Mouse (Mus musculus) frontal cortex, postnatal 25 days (tissue): ENCODE measurements around the gene Smagp.
"Not testable (repeated sequence)": the region's sequence is repeated elsewhere in the genome, so short reads cannot be mapped to it uniquely, and the experiment has no call there.

Experiments
- DNase-seq, 2 experiments: peaks; one replicate each; pipeline ENCODE4 v3.0.0; 2022; ENCODE audit warnings: low spot score in 2 of 2

Smagp gene

DNA sequence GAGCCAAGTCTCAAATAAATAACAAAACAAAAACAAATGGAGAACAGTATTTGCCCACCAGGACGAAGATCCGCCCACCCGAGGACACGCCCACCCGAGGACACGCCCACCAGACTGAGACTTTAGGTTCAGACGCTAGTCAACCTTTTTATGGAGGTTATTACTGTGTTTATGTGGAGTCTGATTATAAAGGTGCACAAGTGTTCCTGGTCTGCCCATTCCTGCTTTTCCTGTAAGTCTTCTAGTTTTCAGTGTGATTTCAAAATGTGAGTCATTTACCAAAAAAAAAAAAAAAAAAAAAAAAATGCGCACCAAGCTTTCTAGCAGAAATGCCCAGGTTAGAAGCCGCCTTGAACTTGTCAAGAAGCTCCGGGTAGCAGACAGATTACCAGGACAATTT is 9.5 kb downstream of the Smagp start:
- no peak for DNase-seq

DNA sequence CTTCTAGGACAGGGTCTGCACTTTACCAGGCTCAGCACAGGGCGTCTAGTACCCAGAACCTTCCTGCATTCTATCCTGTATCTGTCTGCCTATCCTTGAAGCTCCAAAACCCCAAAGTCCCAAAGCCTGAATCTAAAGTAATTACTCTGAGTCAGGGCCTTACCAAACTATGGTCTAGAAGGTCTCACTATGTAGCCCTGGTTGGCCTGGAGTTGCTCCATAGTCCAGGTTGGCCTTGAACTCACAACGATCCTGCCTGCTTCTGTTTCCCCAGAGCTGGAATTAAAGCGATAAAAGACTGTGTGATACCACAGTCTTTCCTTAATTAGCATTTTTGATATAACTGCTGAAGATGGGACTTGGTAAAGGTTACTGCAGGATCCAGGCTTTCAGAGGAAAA is 12.3 kb downstream of the Smagp start:
- no peak for DNase-seq

DNA sequence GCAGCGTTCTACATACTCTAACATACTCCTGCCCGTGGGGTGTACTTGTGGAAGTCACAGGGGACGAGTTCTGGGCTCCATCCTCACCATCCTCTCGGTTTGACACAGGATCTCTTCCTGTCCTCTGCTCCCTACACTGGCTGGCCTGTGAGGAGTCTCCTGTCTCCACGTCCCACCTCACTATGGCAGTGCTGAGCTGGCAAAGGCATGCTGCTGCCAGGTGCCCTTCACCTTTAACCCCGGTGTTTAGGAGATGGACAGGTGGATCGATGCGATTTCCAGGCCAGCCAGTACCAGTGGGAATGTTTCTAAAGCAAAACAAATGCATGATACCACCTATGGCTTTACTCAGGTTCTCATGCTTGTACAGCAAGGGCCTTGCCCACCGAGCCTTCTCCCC is 13.0 kb downstream of the Smagp start:
- DNase-seq, result no peak

DNA sequence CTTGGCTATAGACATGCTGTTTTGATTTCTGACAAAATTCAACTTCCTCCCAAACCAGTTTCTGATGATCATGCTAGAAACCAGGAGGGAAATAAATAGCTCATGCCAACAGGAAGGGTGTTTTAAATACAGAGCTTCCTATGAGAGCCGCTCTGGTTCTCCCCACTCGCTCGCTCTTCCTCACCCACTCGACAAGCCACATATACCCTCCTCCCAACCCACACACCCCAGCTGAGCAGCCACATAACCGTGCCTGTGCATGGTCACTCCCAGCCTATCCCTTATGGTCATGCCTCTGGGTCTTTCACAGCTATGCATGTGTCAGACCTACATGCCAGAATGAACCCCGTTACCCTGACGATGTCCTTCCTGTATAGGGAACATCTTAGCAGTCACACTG is 14.6 kb downstream of the Smagp start:
- peak in 1 of 2 experiments; percentile 19 for DNase-seq

DNA sequence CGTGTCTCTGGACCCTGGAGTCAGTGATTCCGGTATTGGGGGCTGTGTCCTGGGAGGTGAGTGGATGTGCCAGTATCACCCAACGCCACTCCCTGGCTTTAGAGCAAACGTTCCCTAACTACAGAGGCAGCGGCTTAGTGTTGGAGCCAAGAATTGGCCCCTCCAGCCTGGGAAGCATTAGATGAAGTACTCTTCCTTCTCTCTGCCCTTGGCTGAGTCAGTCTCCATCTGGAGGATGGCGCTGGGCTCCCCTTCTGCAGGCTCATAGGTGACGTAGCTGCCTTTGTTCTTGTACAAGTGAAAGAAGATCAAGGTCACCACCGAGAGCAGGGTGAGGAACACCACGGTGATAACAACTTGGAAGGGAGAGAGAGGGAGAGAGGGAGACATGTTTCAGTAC is 15.1 kb downstream of the Smagp start:
- DNase-seq, result not testable (repeated sequence)

DNA sequence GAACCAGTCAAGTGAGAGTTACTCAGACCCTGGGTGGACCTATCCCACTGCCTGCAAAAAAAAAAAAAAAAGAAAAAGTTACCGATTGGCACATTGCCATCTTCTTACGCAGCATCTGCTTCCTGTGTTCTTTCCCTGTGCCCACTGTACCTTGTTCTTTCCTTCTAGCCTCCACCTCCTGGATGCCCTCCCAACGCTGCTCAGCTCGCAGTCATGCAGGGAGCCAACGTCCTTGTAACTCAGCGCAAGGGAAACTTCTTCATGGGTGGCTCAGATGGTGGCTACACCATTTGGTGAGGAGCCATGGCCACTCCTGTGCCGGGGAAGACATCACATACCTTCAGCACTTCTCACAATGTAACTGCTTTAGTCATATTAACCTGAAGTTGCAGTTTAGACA is 17.5 kb downstream of the Smagp start:
- no peak for DNase-seq

DNA sequence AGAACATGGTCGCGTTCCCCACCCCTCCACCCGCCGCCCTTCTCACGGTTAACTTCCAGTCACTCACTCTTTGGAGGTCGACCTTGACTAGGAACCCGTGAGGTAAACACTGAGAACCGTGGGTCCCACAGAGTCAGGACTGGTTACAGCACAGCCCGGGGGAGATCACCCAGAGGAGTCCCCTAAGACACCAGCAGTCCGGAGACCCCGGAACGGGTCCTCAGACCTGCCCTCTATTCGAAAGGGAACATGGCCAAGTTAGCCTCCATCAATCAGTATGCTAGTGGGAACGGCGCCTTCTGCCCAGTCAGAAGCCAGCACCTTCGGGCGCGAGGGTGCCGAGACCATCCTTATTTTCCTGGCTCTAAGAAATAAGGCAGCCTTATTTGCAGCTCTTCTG is 20.5 kb downstream of the Smagp start:
- no peak for DNase-seq

DNA sequence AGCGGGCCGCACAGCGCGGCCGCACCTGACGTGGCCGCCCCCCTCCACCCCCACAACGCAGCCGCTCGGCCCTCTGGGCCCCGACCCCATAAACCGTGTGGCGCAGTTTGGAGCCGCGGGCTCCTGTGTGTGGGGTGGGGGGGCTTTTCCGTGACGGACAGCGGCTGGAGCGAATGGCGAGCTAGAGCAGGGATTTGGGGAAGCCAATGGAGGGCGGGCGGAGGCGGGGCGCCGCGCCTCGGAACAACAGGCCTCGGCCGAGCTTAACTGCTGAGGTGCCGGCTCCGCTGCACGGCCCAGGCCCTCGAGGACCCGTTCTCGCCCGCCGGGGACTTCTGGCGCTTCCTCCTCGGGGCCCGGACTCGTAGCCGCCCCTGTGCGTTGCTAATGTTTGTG is 20.9 kb downstream of the Smagp start:
- peak; percentile 76 to 84 for DNase-seq

DNA sequence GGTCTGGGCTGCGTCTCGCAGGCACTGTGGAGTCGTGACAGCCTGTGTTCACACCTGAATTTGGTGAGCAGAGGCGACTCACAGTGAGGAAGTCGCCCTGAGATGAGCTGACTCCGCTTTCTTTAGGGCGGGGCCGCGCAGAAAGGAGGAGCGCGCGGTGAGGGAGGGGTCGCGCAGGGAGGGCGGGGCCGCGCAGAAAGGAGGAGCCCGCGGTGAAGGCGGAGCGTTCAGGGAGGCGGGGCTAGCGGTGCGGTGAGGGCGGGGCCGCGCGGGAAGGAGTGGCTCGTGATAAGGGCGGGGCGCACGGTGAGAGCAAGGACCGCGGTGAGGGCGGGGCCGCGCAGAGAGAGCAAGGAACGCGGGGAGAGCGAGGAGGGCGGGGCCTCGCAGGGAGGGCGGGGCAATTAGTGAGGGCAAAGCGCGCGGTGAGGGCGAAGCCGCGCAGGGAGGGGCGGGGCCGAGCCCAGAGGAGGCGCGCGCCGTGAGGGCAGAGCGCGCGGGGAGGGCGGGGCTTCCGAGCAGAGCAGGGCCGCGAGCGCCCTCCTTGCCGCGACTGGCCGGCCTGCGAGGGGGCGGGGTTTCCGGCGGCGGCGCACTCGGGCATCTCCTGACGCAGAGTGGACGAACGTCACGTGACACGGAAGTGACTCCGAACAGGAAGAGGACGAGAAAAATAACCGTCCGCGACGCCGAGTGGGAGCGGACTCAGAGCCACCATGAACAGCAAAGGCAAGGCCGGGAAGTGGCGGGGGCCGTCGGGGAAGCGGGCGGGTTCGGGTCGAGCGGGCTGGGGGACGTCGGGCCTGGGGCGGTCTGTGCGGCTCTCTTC is 21.5 kb downstream of the Smagp start, which contains the start of gene Dazap2:
Gene Dazap2 (plus strand): TSS at position 354 of the 829 bp plus-strand sequence.
- peak; percentile 91 to 94 for DNase-seq

DNA sequence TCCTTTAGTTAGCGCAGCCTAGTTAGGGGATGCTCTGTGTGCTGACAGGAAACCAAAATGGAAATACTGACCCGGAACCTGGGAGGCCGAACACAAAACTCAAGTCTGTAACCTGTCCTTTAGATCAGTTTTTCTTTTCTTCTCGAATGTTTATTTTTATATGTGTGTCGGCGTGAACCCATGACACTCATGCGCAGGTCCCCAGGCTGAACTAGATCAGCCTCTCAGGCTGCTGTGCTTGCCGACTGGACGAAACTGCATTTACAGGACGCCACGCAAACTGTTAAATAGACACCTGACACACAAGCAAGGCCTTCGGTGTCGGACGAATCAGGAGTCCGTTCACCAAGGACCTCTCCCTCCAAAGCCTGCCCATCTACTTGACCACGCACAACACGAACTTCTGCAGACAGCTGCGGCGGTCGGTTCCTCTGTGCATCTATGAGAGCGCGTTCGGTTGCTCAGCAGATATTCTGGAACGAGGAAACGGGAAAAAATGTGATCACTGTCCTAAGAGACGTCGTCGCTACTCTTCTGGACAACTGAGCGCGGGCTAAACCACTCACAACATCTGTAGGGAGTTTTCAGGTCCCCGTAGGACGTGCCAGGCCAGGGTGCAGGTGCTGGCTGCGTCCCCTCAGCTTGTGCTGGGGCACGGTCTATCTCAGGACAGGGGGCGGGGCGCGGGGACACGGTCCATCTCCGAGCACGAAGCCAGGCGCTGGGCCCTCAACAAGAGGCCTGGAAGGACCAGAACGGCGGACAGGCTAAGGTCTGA is 22.3 kb downstream of the Smagp start:
- peak in 1 of 2 experiments; percentile 49 for DNase-seq

DNA sequence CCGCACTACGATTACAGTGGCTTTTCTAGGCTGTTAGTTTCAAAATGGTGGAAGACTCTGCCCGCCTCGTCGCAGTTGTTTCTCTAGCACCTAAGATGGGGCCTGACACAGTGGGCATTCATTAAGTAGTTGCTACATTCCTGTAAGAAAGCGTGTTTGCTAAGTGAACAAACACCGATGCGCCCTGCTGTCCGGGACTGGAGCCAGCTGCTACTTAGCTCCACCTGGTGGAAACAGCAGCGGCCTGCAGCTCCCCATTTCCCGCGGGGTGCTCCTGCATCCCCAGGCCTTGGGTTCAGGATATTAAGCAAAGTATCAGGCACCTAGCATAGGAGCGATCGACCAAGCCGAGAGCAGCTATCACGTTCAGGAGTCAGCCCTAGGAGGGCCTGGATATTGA is 23.2 kb downstream of the Smagp start:
- DNase-seq, result peak; percentile 59 to 68

DNA sequence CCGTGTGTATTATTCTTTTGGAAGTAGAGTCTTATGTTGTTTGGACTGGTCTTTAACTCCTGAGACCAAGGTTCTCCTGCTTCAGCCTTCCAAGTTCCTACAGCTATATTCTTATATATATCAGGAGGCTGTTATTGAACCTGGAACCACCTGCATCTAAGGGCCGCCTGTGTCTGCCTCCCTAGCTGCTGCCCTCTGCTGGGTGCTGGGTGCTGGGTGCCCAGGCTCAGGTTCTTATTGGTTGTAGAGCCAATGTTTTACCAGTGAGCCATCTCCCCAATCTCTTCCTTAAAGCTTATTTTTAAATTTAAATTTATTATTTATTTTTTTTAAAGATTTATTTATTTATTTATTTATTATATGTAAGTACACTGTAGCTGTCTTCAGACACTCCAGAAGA is 24.3 kb downstream of the Smagp start:
- no peak for DNase-seq

DNA sequence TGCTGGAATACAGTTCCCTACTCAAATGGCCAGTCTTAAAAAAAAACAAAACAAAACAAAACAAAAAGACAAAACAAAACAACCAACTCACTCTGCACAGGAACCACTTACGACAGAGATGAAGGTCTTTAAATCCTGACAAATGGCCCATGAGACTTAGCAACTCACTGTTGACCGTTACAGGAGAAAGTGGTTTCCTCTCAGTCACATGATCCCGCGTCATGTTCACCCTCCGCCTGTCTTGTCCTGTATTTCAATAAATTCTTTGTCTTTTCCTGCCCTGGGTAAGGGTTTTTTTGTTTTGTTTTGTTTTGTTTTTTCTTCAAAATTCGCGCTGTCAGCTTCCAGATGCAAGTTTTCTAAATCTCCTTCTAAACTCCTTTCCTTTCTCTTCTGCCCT is 24.8 kb downstream of the Smagp start:
- no peak for DNase-seq

DNA sequence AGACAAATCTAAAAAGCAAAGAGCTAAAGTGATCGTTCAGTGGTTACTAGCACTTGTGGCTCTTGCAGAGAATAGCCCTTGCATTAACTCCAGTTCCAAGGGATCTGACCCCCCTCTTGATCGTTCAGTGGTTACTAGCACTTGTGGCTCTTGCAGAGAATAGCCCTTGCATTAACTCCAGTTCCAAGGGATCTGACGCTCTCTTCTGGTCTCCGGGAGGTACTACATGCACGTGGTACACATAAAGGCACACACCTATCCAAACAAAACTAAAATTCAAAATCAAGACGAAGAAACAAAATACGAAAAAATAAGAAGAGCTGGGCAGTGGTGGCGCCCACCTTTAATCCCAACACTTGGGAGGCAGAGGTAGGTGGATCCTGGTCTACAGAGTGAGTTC is 30.1 kb downstream of the Smagp start:
- DNase-seq, result not testable (repeated sequence)

DNA sequence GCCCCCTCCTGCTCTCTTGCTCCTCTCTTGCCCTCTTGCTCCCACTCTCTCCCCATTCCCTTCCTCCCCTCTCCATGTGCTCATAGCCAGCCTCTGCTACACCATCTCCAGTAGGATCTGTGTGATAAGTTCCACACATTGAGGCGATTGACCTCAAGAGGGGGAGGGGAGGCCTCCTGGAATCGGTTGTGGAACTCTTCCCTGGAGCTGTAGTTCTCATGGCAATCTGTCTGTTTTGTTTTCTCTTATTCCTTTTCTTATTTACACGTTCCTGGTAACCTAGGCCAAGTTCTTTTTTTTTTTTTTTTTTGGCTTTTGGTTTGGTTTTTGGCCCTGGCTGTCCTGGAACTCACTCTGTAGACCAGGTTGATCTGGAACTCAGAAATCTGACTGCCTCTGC is 35.1 kb downstream of the Smagp start:
- DNase-seq, result no peak

DNA sequence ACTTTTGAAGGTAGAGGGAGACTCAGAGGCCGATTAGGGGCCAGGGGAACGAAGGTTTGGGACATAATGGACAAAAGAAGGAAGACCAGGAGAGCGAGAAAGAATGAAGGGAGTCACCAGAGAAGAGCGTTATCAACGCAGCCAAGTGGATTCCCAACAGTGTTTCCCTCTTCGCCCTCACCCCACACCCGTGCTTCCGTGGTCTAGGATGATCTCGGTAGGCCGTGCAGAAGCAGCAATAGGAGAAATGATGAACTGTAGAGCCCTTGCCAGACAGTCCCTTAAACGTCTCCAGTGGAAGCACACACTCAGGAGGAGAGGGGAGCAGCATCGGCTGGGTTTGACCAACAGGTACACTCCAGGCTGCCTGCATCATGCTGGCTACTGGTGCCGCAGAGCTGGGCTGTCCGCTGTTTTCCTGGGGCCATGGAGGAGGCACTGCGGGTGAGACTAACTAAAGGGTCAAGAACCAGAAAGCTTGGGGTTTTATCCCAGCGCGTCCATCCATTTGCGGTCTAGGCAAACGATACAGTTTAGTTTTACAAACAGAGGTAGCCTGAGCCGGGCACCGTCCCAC is 36.0 kb downstream of the Smagp start:
- no peak for DNase-seq

DNA sequence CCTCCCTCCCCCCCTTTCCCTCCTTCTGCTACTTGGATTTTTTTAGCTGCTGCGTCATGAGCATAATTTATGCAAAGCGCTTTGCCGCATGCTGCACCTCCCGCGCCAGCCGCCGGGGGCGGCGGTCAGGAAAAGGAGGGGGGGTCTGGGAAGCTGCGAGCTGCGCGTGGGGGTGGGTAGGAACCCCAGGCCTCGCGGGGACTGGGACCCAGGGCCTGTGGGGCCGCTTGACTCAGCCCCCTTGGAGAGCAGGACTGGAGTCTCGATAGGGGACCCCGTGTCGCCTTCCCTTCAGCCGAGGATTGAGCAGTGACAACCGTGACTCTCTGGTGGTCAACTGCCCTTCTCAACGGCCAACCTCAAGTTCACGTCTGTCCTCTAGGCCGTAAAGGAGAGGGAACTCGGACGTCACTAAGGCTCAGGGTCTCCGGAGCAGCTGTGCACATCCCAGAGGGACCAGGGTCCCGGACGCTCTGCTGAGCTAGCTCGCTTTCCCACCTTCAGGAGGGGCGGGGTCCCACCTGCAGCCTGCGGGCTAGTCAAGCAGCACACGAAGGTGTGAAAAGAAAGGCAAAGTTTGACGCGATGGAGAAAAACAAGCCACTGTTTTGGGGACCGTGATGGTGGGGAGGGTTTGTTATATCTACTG is 36.6 kb downstream of the Smagp start:
- DNase-seq, result peak; percentile 29 to 47

DNA sequence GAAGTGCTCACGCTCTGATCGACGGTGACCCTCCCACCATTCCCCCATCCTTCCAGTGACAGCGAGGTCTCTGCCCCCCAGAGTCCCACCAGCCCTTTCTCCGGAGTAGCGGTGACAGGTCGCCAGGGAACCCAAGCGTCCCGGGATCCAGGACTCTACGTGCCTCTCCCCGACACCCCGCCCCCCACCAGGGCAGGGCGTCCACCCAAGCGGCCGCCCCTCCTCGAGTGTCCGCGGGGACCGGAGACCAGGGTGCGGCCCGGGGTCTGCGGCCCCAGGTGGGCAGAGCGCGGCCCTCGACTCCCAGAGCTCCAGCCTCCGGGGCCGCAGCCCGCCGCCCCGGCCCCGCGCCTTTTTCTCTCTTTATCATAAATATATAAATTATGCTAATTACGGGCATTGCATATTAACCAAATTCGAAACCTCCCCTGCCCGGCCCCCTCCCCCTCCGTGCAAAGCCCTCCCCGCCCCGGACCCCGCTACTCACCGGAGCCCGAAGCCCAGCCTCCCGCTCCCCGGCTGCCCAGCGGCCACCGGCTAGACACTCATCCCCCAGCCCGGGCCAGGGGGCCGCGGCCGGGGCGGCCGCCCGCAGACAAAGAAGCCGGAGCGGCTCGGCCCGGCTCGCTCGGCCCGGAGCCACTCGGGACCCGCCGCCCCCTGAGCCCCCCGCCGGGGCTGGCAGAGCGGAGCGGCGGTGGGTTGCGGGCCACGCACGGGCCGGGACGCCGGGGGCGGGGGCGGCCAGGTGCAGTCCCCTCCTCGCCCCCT is 37.3 kb downstream of the Smagp start, which contains the start of gene Pou6f1:
Gene Pou6f1 (minus strand): TSS at position 709 of the 771 bp plus-strand sequence.
- DNase-seq, result peak; percentile 15 to 16

DNA sequence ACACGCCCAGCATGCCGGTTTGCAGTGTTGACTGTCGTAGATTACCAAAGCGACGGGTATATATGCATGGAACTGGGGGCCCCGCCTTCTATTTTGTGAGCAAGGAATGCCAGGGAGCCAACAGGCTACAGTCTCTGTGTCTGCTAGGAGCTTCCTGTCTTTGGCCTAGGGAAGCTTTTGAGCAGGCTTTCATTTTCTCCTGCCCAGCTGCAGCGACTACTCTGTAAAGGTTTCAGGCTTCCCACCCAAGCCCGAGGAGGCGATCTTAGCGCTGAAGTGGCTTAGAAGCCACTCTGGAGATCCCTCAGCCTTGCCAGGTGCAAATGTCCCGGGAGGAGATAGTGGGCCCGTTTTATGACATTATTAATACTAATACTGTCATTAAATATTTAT is 37.9 kb downstream of the Smagp start:
- DNase-seq, result peak; percentile 20 to 24

DNA sequence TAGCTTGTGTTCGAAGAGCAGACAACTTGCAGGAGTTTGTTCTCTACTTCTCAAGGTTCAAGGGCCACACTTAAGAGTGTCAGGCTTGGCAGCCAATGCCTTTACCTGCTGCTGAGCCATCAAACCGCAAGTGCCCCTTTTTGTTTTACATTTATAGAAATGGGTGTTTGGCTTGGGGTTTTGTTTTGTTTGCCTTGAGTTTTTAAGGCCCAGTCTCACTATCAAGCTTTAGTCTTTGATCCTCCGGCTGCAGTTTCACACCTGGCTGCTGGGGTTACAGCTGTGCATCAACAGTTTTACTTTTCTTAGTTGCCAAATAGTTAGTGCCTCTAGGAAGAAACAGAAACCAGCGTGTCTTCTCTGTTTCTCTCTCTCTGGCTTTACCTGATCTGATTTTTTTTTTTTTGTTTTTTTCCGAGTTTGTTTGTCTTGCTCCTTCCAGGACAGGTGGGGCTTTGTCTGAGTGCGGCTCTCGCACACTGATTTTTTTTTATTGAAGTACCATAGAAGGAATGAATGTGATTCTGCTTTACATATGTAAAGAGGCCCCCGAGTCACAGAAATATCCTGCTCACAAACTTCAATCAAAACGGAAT is 38.4 kb downstream of the Smagp start:
- no peak for DNase-seq

DNA sequence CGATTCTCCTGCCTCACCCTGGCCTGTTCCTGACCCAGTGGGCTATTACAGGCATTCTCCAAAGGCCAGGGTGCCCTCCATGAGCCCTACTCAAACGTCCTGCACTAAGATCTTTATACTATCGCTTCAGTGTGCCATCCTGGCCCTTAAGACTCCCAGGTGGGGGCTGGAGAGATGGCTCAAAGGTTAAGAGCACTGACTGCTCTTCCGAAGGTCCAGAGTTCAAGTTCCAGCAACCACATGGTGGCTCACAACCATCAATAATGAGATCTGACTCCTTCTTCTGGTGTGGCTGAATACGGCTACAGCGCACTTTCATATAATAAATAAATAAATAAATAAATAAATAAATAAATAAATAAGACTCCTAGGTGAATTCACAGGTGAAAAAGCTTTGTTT is 43.9 kb downstream of the Smagp start:
- no peak for DNase-seq
